Mouse (Mus musculus) urinary bladder, adult 2 months (tissue): ENCODE results near the gene Bglap2. TPM values are rescaled to one million over a fixed set of nuclear protein-coding genes. Genes with fewer than 3 reads are reported as not detected.
"Not testable (repeated sequence)": the region's sequence is repeated elsewhere in the genome, so short reads cannot be mapped to it uniquely, and the experiment has no call there.

Experiments
- DNase-seq: peaks from one replicate; pipeline ENCODE4 v3.0.0; 2022; ENCODE audit warnings: low spot score
- polyA plus RNA-seq: library from polyadenylated mRNA; depleted of rRNA; stranded (reverse); fragments of >200 nt; gene quantifications from 2 replicates; pipeline ENCODE4 v1.2.3, GENCODE M21; 2012

The Bglap2 gene
- polyA plus RNA-seq, 1 experiment, result 24.7 TPM

DNA sequence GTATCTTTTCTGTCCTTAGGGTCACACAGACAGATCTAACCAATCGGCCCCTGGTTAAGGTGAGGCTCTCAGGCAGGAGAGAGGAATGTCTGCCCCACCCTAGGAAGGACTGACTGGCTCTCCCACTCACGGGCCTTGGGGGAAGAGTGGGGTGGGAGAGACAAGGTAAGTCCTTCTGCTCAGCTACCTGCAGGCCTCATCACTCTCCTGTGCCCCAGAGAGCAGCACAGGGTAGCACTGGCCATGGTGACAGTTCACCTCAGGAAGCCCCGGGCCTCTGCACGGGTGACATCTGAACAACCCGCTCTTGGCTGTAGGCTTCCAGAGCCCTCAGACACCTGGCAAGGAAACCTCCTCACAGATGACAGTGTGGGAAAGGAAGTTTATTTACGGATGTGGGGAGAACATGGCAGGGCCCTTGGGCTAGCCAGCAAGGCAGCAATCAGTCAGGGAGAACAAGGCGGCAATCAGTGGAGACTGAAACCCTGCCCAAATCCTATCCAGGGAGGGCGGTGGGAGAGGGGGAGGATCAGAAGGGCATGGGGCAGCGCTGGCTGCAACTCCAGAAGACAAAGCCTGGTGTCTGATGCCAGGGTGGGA lies 15.4 kb upstream of the Bglap2 start:
- no peak for DNase-seq

- DNase-seq, result no peak
Measured at GRCm38 (mm10) chr3:88384364-88384763, 5.9 kb upstream of the Bglap2 start, which contains the start of gene Bglap. Gene Bglap (minus strand): TSS chr3:88384464.

DNA sequence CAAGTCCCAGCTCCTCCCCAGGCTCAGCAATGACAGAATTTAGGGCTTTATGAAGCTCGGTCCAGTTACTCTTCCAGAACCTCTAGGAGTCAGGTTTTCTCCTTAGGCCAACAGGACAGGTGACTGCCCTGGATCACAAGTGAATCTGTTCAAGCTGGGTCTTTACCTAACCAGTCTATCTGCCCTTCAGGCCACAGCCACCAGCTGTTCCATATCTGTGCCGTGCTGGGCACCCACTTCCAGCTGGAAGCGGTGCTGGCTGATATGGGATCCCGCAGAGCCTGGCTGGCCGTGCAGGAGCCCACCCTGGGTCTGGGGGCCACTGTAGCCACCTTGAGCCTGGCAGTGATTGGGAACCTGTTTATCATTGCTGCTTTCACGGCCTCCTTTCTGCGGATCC lies 3.9 kb upstream of the Bglap2 start:
- not testable (repeated sequence) for DNase-seq

DNA sequence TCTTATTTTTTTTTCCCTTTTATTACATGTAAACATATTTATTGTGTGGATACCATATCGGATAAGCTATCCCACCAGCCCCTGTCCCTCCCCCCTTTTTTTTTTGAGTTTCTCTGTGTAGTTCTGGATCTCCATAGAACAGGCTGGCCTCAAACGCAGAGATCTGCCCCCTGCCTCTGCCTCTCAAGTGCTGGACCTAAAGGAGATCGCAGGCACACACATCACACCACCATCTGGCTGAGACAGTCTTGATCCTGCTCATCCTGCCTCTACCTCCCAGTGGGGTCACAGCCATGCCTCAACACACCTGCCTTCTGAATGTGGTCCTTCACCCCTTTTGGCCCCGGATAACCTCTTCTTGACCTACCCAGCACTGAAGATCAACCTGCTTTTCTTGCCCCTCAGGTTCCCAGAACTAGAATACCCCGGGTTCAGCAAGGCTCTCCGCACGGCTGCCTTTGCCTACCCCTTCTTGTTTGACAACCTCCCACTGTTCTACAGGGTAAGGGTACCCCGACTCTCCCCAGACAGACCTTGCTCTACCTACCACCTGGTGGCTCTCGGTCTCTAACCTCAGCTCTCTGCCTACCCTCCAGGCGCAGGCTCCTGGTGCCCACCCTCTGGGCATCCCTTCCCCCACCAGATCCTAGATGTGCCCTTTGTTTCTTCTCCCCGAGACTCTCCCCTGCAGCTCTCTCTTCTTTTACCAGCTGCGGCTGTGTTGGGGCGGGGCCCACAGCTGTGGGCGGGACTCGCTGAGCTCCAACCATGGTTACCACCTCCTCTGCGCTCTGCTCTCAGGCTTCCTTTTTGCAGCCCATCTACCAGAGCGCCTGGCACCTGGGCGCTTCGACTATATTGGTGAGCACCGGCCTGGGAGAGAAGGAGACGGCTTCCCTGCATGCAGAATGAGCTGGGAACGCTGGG lies 3.2 kb upstream of the Bglap2 start:
- not testable (repeated sequence) for DNase-seq

GRCm38 (mm10) chr3:88376644-88377043 lies 1.9 kb downstream of the Bglap2 start:
- not testable (repeated sequence) for DNase-seq

- not testable (repeated sequence) for DNase-seq
Measured at GRCm38 (mm10) chr3:88375750-88376626, 2.5 kb downstream of the Bglap2 start.

GRCm38 (mm10) chr3:88372643-88373042 lies 5.9 kb downstream of the Bglap2 start, which contains the start of gene Bglap3:
Gene Bglap3 (minus strand): TSS chr3:88372743.
- not testable (repeated sequence) for DNase-seq

- not testable (repeated sequence) for DNase-seq
Measured at GRCm38 (mm10) chr3:88368511-88368910, 10.0 kb downstream of the Bglap2 start.

DNA sequence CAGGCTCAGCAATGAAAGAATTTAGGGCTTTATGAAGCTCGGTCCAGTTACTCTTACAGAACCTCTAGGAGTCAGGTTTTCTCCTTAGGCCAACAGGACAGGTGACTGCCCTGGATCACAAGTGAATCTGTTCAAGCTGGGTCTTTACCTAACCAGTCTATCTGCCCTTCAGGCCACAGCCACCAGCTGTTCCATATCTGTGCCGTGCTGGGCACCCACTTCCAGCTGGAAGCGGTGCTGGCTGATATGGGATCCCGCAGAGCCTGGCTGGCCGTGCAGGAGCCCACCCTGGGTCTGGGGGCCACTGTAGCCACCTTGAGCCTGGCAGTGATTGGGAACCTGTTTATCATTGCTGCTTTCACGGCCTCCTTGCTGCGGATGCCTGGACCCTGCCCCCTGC lies 11.0 kb downstream of the Bglap2 start:
- not testable (repeated sequence) for DNase-seq

DNA sequence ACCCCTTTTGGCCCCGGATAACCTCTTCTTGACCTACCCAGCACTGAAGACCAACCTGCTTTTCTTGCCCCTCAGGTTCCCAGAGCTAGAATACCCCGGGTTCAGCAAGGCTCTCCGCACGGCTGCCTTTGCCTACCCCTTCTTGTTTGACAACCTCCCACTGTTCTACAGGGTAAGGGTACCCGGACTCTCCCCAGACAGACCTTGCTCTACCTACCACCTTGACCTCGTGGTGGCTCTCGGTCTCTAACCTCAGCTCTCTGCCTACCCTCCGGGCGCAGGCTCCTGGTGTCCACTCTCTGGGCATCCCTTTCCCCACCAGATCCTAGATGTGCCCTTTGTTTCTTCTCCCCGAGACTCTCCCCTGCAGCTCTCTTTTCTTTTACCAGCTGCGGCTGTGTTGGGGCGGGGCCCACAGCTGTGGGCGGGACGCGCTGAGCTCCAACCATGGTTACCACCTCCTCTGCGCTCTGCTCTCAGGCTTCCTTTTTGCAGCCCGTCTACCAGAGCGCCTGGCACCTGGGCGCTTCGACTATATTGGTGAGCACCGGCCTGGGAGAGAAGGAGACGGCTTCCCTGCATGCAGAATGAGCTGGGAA lies 11.6 kb downstream of the Bglap2 start:
- not testable (repeated sequence) for DNase-seq

- DNase-seq, result no peak
Measured at GRCm38 (mm10) chr3:88365705-88366361, 12.7 kb downstream of the Bglap2 start.

DNA sequence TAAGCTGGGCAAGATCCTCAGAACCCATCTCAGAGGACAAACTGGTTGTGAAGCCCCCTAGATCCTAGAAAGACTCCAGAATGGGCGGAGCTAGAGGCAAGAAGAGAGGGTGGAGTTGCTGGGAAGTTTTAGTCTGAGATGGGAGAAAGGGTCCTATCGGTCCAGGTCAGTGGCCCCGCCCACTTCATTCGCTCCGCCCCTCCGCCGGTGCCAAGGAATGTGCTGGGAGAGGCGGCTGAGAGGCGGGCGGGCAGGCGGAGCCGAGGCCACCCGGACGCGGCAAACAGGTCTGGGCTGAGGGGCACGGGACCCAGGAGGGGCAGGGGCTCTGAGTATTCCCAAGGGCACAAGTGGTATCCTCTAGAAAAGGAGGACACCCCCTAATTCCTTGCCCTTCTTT lies 14.2 kb downstream of the Bglap2 start, which contains the start of gene Paqr6:
Gene Paqr6, plus strand, starts transcription at position 248 of the 400 bp plus-strand sequence.
- peak; percentile 47 for DNase-seq

DNA sequence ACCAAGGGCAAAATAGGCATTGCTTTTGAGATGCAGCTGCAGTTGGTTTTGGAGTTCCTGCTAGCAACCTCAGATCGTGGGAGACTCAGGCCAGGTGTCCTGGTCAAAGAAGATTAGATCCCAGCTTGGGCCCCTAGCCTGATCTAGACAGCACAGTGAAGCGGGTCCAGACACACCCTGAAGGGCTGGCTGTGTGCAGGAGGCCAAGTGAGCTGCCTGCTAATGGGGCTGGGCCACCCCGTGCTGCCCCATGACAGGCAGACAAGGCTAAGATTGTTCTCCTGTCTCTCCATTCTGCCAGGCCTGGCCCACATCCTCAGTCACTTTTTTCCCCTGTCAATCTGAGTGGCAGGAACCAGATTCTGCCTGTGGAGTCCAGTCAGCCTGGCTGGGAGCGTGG lies 14.8 kb downstream of the Bglap2 start:
- no peak for DNase-seq

GRCm38 (mm10) chr3:88361612-88362313 lies 16.7 kb downstream of the Bglap2 start:
- no peak for DNase-seq

DNA sequence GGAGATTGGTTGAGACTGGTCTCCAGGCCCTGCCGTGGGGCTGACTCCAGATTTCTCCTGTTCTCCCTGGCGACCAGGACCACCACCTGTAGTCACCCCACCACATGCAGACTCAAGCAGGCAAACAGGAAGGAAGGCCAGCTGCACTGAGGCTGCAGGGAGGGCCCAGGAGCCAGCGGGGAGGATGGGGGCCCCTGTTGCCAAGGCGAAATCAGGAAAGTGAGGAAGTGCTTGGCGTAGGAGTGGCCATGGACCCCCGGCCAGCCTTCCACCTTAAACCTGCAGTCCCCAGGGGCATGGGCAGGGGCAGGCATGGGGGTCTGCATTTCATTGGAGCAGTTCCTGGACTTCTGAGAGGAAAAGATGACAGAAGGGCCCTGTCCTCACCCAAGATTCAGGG lies 17.4 kb downstream of the Bglap2 start:
- DNase-seq, result no peak

GRCm38 (mm10) chr3:88359989-88360388 lies 18.5 kb downstream of the Bglap2 start:
- DNase-seq, result no peak

- no peak for DNase-seq
Measured at GRCm38 (mm10) chr3:88359584-88359983, 18.9 kb downstream of the Bglap2 start.

GRCm38 (mm10) chr3:88354396-88355165 lies 23.9 kb downstream of the Bglap2 start:
- no peak for DNase-seq

DNA sequence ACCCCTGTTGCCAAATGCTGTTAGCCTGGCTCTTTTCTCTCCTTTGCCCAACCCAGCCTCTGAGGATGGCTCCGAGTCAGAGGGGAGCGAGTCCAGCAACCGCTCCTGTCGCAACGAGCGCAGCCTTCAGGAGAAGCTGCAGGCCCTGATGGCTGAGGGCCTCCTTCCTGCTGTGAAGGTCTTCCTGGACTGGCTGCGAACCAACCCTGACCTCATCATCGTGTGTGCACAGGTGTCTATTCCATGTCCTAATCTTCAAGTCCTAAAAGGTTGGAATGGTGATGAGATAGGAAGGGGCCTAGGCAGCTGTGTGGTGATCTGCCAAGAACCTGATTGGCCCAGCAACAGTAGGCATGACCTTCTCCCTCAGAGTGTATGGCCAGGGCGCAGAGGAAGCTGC lies 25.6 kb downstream of the Bglap2 start:
- no peak for DNase-seq
